Mouse (Mus musculus) olfactory bulb, adult 2 months (tissue): ENCODE results near the gene Rbbp8nl.
"Not testable (repeated sequence)": the region's sequence is repeated elsewhere in the genome, so short reads cannot be mapped to it uniquely, and the experiment has no call there.

ENCODE experiments used
- CTCF ChIP-seq: fragments of 200-500 bp; IDR thresholded peaks from 2 replicates; pipeline ENCODE4 v1.5.1; 2012; ENCODE audit warnings: low read depth, mild to moderate bottlenecking, low read length, moderate library complexity; ENCODE audit not compliant: insufficient read depth
- POLR2A ChIP-seq: fragments of 200-500 bp; IDR thresholded peaks from 2 replicates; pipeline ENCODE4 v1.6.1; 2012; ENCODE audit warnings: mild to moderate bottlenecking, low read depth, low read length, moderate library complexity; ENCODE audit not compliant: insufficient read depth

GRCm38 (mm10) chr2:180258951-180259484, 30.7 kb downstream of the Rbbp8nl start:
- TF ChIP-seq CTCF, POLR2A: not testable (repeated sequence)
